Mouse (Mus musculus): ENCODE measurements around the gene Ric8a. TPM values are rescaled to one million over a fixed set of nuclear protein-coding genes. Genes with fewer than 3 reads are reported as not detected.

The Ric8a gene
- polyA plus RNA-seq (2014; fragmentation: Nextera tagmentation; extraction: Ambion mirVana), result 74.6 and 74.8 TPM in 2 replicates

GRCm38 (mm10) chr7:140856785-140857549 is at the start of gene Ric8a:
Gene Ric8a (plus strand): TSS chr7:140856957.
- DNase-seq (ENCODE audit: low spot score), result peak; percentile 81
- no peaks in the 10 kb centered on the region for H3K27me3 ChIP-seq (ENCODE audit: control insufficient read depth, insufficient read depth, low read length)
- H3K9ac ChIP-seq (ENCODE audit: low read depth, low read length), result peak within 1 kb of the TSS; percentile 88
- peak within 1 kb of the TSS; percentile 73 for H3K27ac ChIP-seq (ENCODE audit: low read depth, low read length)
- peak within 1 kb of the TSS; percentile 92 for H3K4me2 ChIP-seq (replicated peaks; ENCODE audit: low read depth, low read length)
- peaks cover 8% of the 10 kb centered on the region for H3K4me1 ChIP-seq (replicated peaks; ENCODE audit: control insufficient read depth, insufficient read depth, low read length)
- peak within 1 kb of the TSS; percentile 80 for H3K4me3 ChIP-seq (ENCODE audit: low read depth, low read length)
- no peaks in the 10 kb centered on the region for H3K36me3 ChIP-seq (ENCODE audit: control insufficient read depth, insufficient read depth, low read length)
- ATAC-seq (ENCODE audit: low FRiP score), result peak; percentile 77
- WGBS, result 1% methylated on average over 50 of the region's 50 CpGs
- H3K9me3 ChIP-seq (ENCODE audit: control insufficient read depth, low read length), result no peaks in the 10 kb centered on the region

GRCm38 (mm10) chr7:140810496-140810895 is 46.3 kb upstream of the Ric8a start:
- Histone ChIP-seq H3K9me3 (ENCODE audit: control insufficient read depth, low read length) (no peaks in the 10 kb centered on the region), H3K27me3 (ENCODE audit: control insufficient read depth, insufficient read depth, low read length) (no peaks in the 10 kb centered on the region), H3K4me1 (replicated peaks; ENCODE audit: control insufficient read depth, insufficient read depth, low read length) (no peaks in the 10 kb centered on the region), H3K36me3 (ENCODE audit: control insufficient read depth, insufficient read depth, low read length) (no peaks in the 10 kb centered on the region), H3K9ac (ENCODE audit: low read depth, low read length) (no peak overlapping the region), H3K4me3 (ENCODE audit: low read depth, low read length) (no peak overlapping the region), H3K27ac (ENCODE audit: low read depth, low read length) (no peak overlapping the region), H3K4me2 (replicated peaks; ENCODE audit: low read depth, low read length) (no peak overlapping the region)
- DNase-seq (ENCODE audit: low spot score) (no peak), ATAC-seq (ENCODE audit: low FRiP score) (no peak)
- 89% methylated on average over 6 of the region's 6 CpGs for WGBS

GRCm38 (mm10) chr7:140811714-140812113 is 45.0 kb upstream of the Ric8a start:
- H3K9me3 ChIP-seq (ENCODE audit: control insufficient read depth, low read length), result no peaks in the 10 kb centered on the region
- no peak overlapping the region for H3K4me2 ChIP-seq (replicated peaks; ENCODE audit: low read depth, low read length)
- H3K36me3 ChIP-seq (ENCODE audit: control insufficient read depth, insufficient read depth, low read length), result no peaks in the 10 kb centered on the region
- H3K4me3 ChIP-seq (ENCODE audit: low read depth, low read length), result no peak overlapping the region
- no peaks in the 10 kb centered on the region for H3K27me3 ChIP-seq (ENCODE audit: control insufficient read depth, insufficient read depth, low read length)
- WGBS, result 89% methylated on average over 13 of the region's 13 CpGs
- DNase-seq (ENCODE audit: low spot score) (no peak), ATAC-seq (ENCODE audit: low FRiP score) (no peak)
- no peak overlapping the region for H3K9ac ChIP-seq (ENCODE audit: low read depth, low read length)
- no peak overlapping the region for H3K27ac ChIP-seq (ENCODE audit: low read depth, low read length)
- no peaks in the 10 kb centered on the region for H3K4me1 ChIP-seq (replicated peaks; ENCODE audit: control insufficient read depth, insufficient read depth, low read length)

- H3K27me3 ChIP-seq (ENCODE audit: control insufficient read depth, insufficient read depth, low read length), result no peaks in the 10 kb centered on the region
- DNase-seq (ENCODE audit: low spot score) (no peak), ATAC-seq (ENCODE audit: low FRiP score) (no peak)
- H3K9ac ChIP-seq (ENCODE audit: low read depth, low read length), result no peak overlapping the region
- WGBS, result 89% methylated on average over 12 of the region's 12 CpGs
- no peak overlapping the region for H3K27ac ChIP-seq (ENCODE audit: low read depth, low read length)
- no peaks in the 10 kb centered on the region for H3K4me1 ChIP-seq (replicated peaks; ENCODE audit: control insufficient read depth, insufficient read depth, low read length)
- no peaks in the 10 kb centered on the region for H3K9me3 ChIP-seq (ENCODE audit: control insufficient read depth, low read length)
- H3K4me3 ChIP-seq (ENCODE audit: low read depth, low read length), result no peak overlapping the region
- no peak overlapping the region for H3K4me2 ChIP-seq (replicated peaks; ENCODE audit: low read depth, low read length)
- H3K36me3 ChIP-seq (ENCODE audit: control insufficient read depth, insufficient read depth, low read length), result no peaks in the 10 kb centered on the region
Measured at GRCm38 (mm10) chr7:140812850-140813249, 43.9 kb upstream of the Ric8a start.

GRCm38 (mm10) chr7:140820173-140820572 is 36.6 kb upstream of the Ric8a start:
- H3K4me1 ChIP-seq (replicated peaks; ENCODE audit: control insufficient read depth, insufficient read depth, low read length), result no peaks in the 10 kb centered on the region
- WGBS, result 74% methylated on average over 4 of the region's 4 CpGs
- no peak overlapping the region for H3K4me2 ChIP-seq (replicated peaks; ENCODE audit: low read depth, low read length)
- H3K27ac ChIP-seq (ENCODE audit: low read depth, low read length), result no peak overlapping the region
- no peak for DNase-seq (ENCODE audit: low spot score)
- no peaks in the 10 kb centered on the region for H3K27me3 ChIP-seq (ENCODE audit: control insufficient read depth, insufficient read depth, low read length)
- no peaks in the 10 kb centered on the region for H3K9me3 ChIP-seq (ENCODE audit: control insufficient read depth, low read length)
- no peak overlapping the region for H3K9ac ChIP-seq (ENCODE audit: low read depth, low read length)
- H3K36me3 ChIP-seq (ENCODE audit: control insufficient read depth, insufficient read depth, low read length), result no peaks in the 10 kb centered on the region
- ATAC-seq (ENCODE audit: low FRiP score), result no peak
- H3K4me3 ChIP-seq (ENCODE audit: low read depth, low read length), result no peak overlapping the region

GRCm38 (mm10) chr7:140821305-140821652 is 35.5 kb upstream of the Ric8a start:
- no peaks in the 10 kb centered on the region for H3K27me3 ChIP-seq (ENCODE audit: control insufficient read depth, insufficient read depth, low read length)
- H3K27ac ChIP-seq (ENCODE audit: low read depth, low read length), result no peak overlapping the region
- H3K9ac ChIP-seq (ENCODE audit: low read depth, low read length), result peak overlapping the region; percentile 46; the same call in 1 of the 2 replicates
- WGBS, result 48% methylated on average over 5 of the region's 5 CpGs
- H3K4me3 ChIP-seq (ENCODE audit: low read depth, low read length), result peak overlapping the region; percentile 43
- peak overlapping the region; percentile 57 for H3K4me2 ChIP-seq (replicated peaks; ENCODE audit: low read depth, low read length)
- no peak for DNase-seq (ENCODE audit: low spot score)
- H3K9me3 ChIP-seq (ENCODE audit: control insufficient read depth, low read length), result no peaks in the 10 kb centered on the region
- H3K4me1 ChIP-seq (replicated peaks; ENCODE audit: control insufficient read depth, insufficient read depth, low read length), result no peaks in the 10 kb centered on the region
- no peaks in the 10 kb centered on the region for H3K36me3 ChIP-seq (ENCODE audit: control insufficient read depth, insufficient read depth, low read length)
- ATAC-seq (ENCODE audit: low FRiP score), result peak; percentile 52

- Histone ChIP-seq H3K4me2 (replicated peaks; ENCODE audit: low read depth, low read length) (peak within 1 kb of the TSS; percentile 57), H3K27me3 (ENCODE audit: control insufficient read depth, insufficient read depth, low read length) (no peaks in the 10 kb centered on the region), H3K27ac (ENCODE audit: low read depth, low read length) (no peak within 1 kb of the TSS), H3K4me1 (replicated peaks; ENCODE audit: control insufficient read depth, insufficient read depth, low read length) (no peaks in the 10 kb centered on the region), H3K36me3 (ENCODE audit: control insufficient read depth, insufficient read depth, low read length) (no peaks in the 10 kb centered on the region), H3K9me3 (ENCODE audit: control insufficient read depth, low read length) (no peaks in the 10 kb centered on the region), H3K9ac (ENCODE audit: low read depth, low read length) (peak within 1 kb of the TSS; percentile 46), H3K4me3 (ENCODE audit: low read depth, low read length) (peak within 1 kb of the TSS; percentile 43)
- peak; percentile 88 for ATAC-seq (ENCODE audit: low FRiP score)
- peak; percentile 67 for DNase-seq (ENCODE audit: low spot score)
- WGBS, result 1% methylated on average over 21 of the region's 21 CpGs
Measured at GRCm38 (mm10) chr7:140821653-140822329, 35.0 kb upstream of the Ric8a start, which contains the start of gene Zfp941. Gene Zfp941 (minus strand): TSS chr7:140822178.

- Histone ChIP-seq H3K9ac (ENCODE audit: low read depth, low read length) (no peak overlapping the region), H3K36me3 (ENCODE audit: control insufficient read depth, insufficient read depth, low read length) (no peaks in the 10 kb centered on the region), H3K27me3 (ENCODE audit: control insufficient read depth, insufficient read depth, low read length) (no peaks in the 10 kb centered on the region), H3K4me2 (replicated peaks; ENCODE audit: low read depth, low read length) (no peak overlapping the region), H3K9me3 (ENCODE audit: control insufficient read depth, low read length) (no peaks in the 10 kb centered on the region), H3K4me1 (replicated peaks; ENCODE audit: control insufficient read depth, insufficient read depth, low read length) (no peaks in the 10 kb centered on the region), H3K27ac (ENCODE audit: low read depth, low read length) (no peak overlapping the region), H3K4me3 (ENCODE audit: low read depth, low read length) (no peak overlapping the region)
- DNase-seq (ENCODE audit: low spot score), result no peak
- WGBS, result 89% methylated on average over 4 of the region's 4 CpGs
- ATAC-seq (ENCODE audit: low FRiP score), result no peak
Measured at GRCm38 (mm10) chr7:140822731-140823130, 34.0 kb upstream of the Ric8a start.

All from hindbrain, embryonic 11.5 days (tissue).